Comparison of ENCODE assay signal across 8 mouse cellular contexts in genomic region chr7:75807460-75808304, GRCm38 (mm10). TPM values are rescaled to one million over a fixed set of nuclear protein-coding genes. Genes with fewer than 3 reads are reported as not detected.
DNase-seq lines count a peak whose midpoint lies in the region; ATAC-seq and TF ChIP-seq lines count a peak whose summit lies in the region.

No protein-coding gene starts in this region.

- TF ChIP-seq EP300 in heart, postnatal 0 days (IDR thresholded peaks at IDR 0.05; ENCODE audit: low read depth): no peak
- TF ChIP-seq EP300 in liver, postnatal 0 days (IDR thresholded peaks at IDR 0.05; ENCODE audit: low read depth): no peak

- H3K9ac ChIP-seq in heart, postnatal 0 days (replicated peaks; ENCODE audit: low read depth, low read length): no peak overlapping the region
- H3K9ac ChIP-seq in liver, postnatal 0 days (replicated peaks): no peak overlapping the region

- H3K4me1 ChIP-seq in E14TG2a.4 (replicated peaks; ENCODE audit: low read depth, low read length): peaks cover 12% of the 10 kb centered on the region; the same call in 1 of the 2 replicates
- H3K4me1 ChIP-seq in bone marrow, adult 2 months (ENCODE audit: control insufficient read depth, insufficient read depth, low read length): no peaks in the 10 kb centered on the region
- peaks cover 9% of the 10 kb centered on the region; the same call in 1 of the 2 replicates for H3K4me1 ChIP-seq in heart, postnatal 0 days (ENCODE audit: control insufficient read depth, insufficient read depth)
- H3K4me1 ChIP-seq in liver, postnatal 0 days (ENCODE audit: insufficient read depth): no peaks in the 10 kb centered on the region

- peaks cover 60% of the 10 kb centered on the region for H3K9me3 ChIP-seq in E14TG2a.4 (ENCODE audit: low read length)
- H3K9me3 ChIP-seq in heart, postnatal 0 days (replicated peaks; ENCODE audit: control insufficient read depth, low read length): no peaks in the 10 kb centered on the region
- H3K9me3 ChIP-seq in liver, postnatal 0 days (ENCODE audit: low read length): no peaks in the 10 kb centered on the region

- peak; percentile 43 for DNase-seq in kidney, adult 18-20 months
- no peak for DNase-seq in kidney, adult 11 months
- DNase-seq in heart, postnatal 0 days (ENCODE audit: low spot score): no peak
- DNase-seq in liver, postnatal 0 days: no peak
- no peak for DNase-seq in cerebellum, adult 8-10 months
- no peak for DNase-seq in right cerebral cortex, adult 18-20 months

- H3K36me3 ChIP-seq in E14TG2a.4 (ENCODE audit: insufficient read depth, low read length): no peaks in the 10 kb centered on the region
- H3K36me3 ChIP-seq in heart, postnatal 0 days (replicated peaks; ENCODE audit: control insufficient read depth, insufficient read depth, low read length): no peaks in the 10 kb centered on the region
- no peaks in the 10 kb centered on the region for H3K36me3 ChIP-seq in liver, postnatal 0 days (replicated peaks; ENCODE audit: insufficient read depth, low read length)

- ATAC-seq in heart, postnatal 0 days (ENCODE audit: insufficient read depth, low read depth): peak; percentile 33
- ATAC-seq in liver, postnatal 0 days: no peak

- H3K27ac ChIP-seq in bone marrow, adult 2 months (ENCODE audit: control insufficient read depth, insufficient read depth, low read depth, low read length, poor library complexity): no peak overlapping the region
- H3K27ac ChIP-seq in heart, postnatal 0 days (ENCODE audit: low read depth): no peak overlapping the region
- no peak overlapping the region for H3K27ac ChIP-seq in liver, postnatal 0 days (ENCODE audit: low read depth)

- WGBS in bone marrow, adult 2 months: 76% methylated on average over 17 of the region's 17 CpGs
- WGBS in heart, postnatal 0 days: 61% methylated on average over 17 of the region's 17 CpGs
- WGBS in liver, postnatal 0 days (ENCODE audit: insufficient replicate concordance): 71% methylated on average over 17 of the region's 17 CpGs

- H3K4me2 ChIP-seq in heart, postnatal 0 days (ENCODE audit: low read depth, low read length): no peak overlapping the region
- no peak overlapping the region for H3K4me2 ChIP-seq in liver, postnatal 0 days (ENCODE audit: low read depth, low read length)

- no peaks in the 10 kb centered on the region for H3K27me3 ChIP-seq in E14TG2a.4 (ENCODE audit: insufficient read depth, low read length)
- no peaks in the 10 kb centered on the region for H3K27me3 ChIP-seq in heart, postnatal 0 days (ENCODE audit: control insufficient read depth, insufficient read depth, low read length)
- no peaks in the 10 kb centered on the region for H3K27me3 ChIP-seq in liver, postnatal 0 days (ENCODE audit: insufficient read depth, low read length)

- no peak for TF ChIP-seq POLR2A in bone marrow, adult 2 months (IDR thresholded peaks at IDR 0.05; ENCODE audit: borderline replicate concordance, control insufficient read depth, low read depth, low read length)

- H3K4me3 ChIP-seq in E14TG2a.4 (replicated peaks; ENCODE audit: low read length): no peak overlapping the region
- no peak overlapping the region for H3K4me3 ChIP-seq in bone marrow, adult 2 months (replicated peaks; ENCODE audit: control insufficient read depth, low read depth, low read length)
- H3K4me3 ChIP-seq in heart, postnatal 0 days (ENCODE audit: low read depth, low read length): no peak overlapping the region
- H3K4me3 ChIP-seq in liver, postnatal 0 days (ENCODE audit: low read depth, low read length): no peak overlapping the region

- TF ChIP-seq CTCF in E14TG2a.4 (conservative IDR thresholded peaks at IDR 0.05; ENCODE audit: low read length): 0 out of 2 replicates have a peak, but pooled peaks have one; percentile 10
- TF ChIP-seq CTCF in bone marrow, adult 2 months (IDR thresholded peaks at IDR 0.05; ENCODE audit: control insufficient read depth, insufficient read depth, low read length): peak; percentile 28; the same call in 1 of the 2 replicates
- TF ChIP-seq CTCF in heart, postnatal 0 days (IDR thresholded peaks at IDR 0.05; ENCODE audit: low read depth): peak; percentile 24; the same call in 1 of the 2 replicates
- TF ChIP-seq CTCF in liver, postnatal 0 days (IDR thresholded peaks at IDR 0.05; ENCODE audit: low read depth): peak; percentile 54

RNA-seq across cellular contexts. Expression of gene Klhl25, which starts 40.4 kb away (rescaled TPM):
- 17.1 and 24.2 TPM in 2 replicates for polyA plus RNA-seq in bone marrow, adult 2 months (2011; ENCODE audit: insufficient read depth, insufficient read length, low replicate concordance, missing spikeins)
- total RNA-seq in heart, postnatal 0 days (2014; rRNA removed; ENCODE audit: low replicate concordance): 15.0 and 20.7 TPM in 2 replicates
- 4.9 and 5.7 TPM in 2 replicates for polyA plus RNA-seq in heart, postnatal 0 days (2015; fragmentation: Nextera tagmentation; extraction: Ambion mirVana)
- 13.0 and 13.5 TPM in 2 replicates for polyA plus RNA-seq in liver, postnatal 0 days (2015; fragmentation: Nextera tagmentation; extraction: Ambion mirVana)
